Mouse (Mus musculus) limb, embryonic 14.5 days (tissue): Measurements from ENCODE around the gene Arl15. TPM values are rescaled to one million over a fixed set of nuclear protein-coding genes. Genes with fewer than 3 reads are reported as not detected.

Experiments used
- ATAC-seq: fragments of 200-750 bp; cut with Nextera tagmentation; 2 replicates; pipeline ENCODE4 v1.8.0; 2017; ENCODE audit warnings: low read depth, moderate number of reproducible peaks, moderate TSS enrichment; ENCODE audit not compliant: low FRiP score
- DNase-seq: peaks from one replicate; pipeline ENCODE4 v3.0.0-alpha.2; 2015; ENCODE audit warnings: low spot score
- H3K27ac ChIP-seq: fragments of 300-500 bp; sonication (generic); replicated peaks from 2 replicates; pipeline ENCODE4 v1.5.1; 2014; ENCODE audit warnings: low read depth, mild to moderate bottlenecking, low read length, moderate library complexity, mixed read lengths
- H3K27me3 ChIP-seq: fragments of 300-500 bp; sonication (generic); 2 replicates; pipeline ENCODE4 v1.6.1; 2014; ENCODE audit warnings: low read length, mixed read lengths; ENCODE audit not compliant: control insufficient read depth, insufficient read depth
- H3K36me3 ChIP-seq: fragments of 300-500 bp; sonication (generic); 2 replicates; pipeline ENCODE4 v1.6.1; 2014; ENCODE audit warnings: mild to moderate bottlenecking, low read length, moderate library complexity, mixed read lengths; ENCODE audit not compliant: control insufficient read depth, insufficient read depth
- H3K4me1 ChIP-seq: fragments of 300-500 bp; sonication (generic); 2 replicates; pipeline ENCODE4 v1.6.1; 2014; ENCODE audit warnings: antibody characterized with exemption, low read length, mixed read lengths; ENCODE audit not compliant: control insufficient read depth, insufficient read depth
- H3K4me2 ChIP-seq: fragments of 300-500 bp; sonication (generic); replicated peaks from 2 replicates; pipeline ENCODE4 v1.6.1; 2014; ENCODE audit warnings: low read depth, mild to moderate bottlenecking, low read length, moderate library complexity; ENCODE audit not compliant: severe bottlenecking
- H3K4me3 ChIP-seq: fragments of 300-500 bp; sonication (generic); replicated peaks from 2 replicates; pipeline ENCODE4 v1.5.1; 2014; ENCODE audit warnings: low read length
- H3K9ac ChIP-seq: fragments of 300-500 bp; sonication (generic); 2 replicates; pipeline ENCODE4 v1.6.1; 2014; ENCODE audit warnings: mild to moderate bottlenecking, low read depth, low read length, moderate library complexity; ENCODE audit not compliant: severe bottlenecking
- H3K9me3 ChIP-seq: fragments of 300-500 bp; sonication (generic); 2 replicates; pipeline ENCODE4 v1.6.1; 2016; ENCODE audit warnings: low read length; ENCODE audit not compliant: control insufficient read depth
- POLR2A ChIP-seq: fragments of 200-500 bp; IDR thresholded peaks from 2 replicates; pipeline ENCODE4 v1.8.0; 2012; ENCODE audit warnings: inconsistent platforms, mild to moderate bottlenecking, moderate library complexity, borderline replicate concordance; ENCODE audit not compliant: insufficient read depth, insufficient read length; ENCODE audit errors: extremely low read depth
- WGBS: fragments of 180-500 bp; shearing (Covaris S2); extraction: QIAGEN DNeasy Blood & Tissue Kit; methylation state at CpG from one replicate; pipeline ENCODE4 v1.1.7; 2014; 5-methylcytosine and 5-hydroxymethylcytosine counted together
- polyA plus RNA-seq, 2 experiments: library from polyadenylated mRNA; depleted of rRNA in 1 of 2; stranded (reverse) in 1 of 2; unstranded in 1 of 2; fragments of >200 nt; fragmentation: Nextera tagmentation in 1 of 2; extraction: Ambion mirVana in 1 of 2; gene quantifications; 2 replicates each; pipeline versions ENCODE4 v1.2.1 to v1.2.3; 2012 to 2014

The Arl15 gene
- polyA plus RNA-seq, 2 experiments = 10.1 to 10.7 TPM

DNA sequence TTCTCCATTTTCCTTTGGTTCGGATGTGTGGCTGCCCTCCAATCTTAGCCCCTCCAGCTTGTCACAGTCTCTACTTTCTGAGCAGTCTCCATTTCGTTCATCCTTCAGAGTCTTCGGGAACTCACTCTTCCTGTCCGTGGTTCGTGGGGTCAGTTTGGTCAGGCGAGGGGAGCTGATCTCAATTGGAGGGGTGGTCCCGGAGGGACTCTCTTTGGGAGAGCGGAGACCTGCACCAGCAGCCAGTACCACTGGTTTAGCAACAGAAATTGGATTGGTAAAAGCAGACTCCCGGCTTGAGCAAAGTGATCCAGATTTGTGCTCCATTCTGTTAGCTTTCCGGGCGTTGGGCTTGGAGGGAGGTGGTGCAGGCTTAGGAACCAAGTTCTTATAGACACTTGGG is 32.6 kb upstream of the Arl15 start:
- TF ChIP-seq POLR2A = no peak
- no peak for DNase-seq
- no peaks in the 10 kb centered on the region for H3K27me3 ChIP-seq
- H3K4me1 ChIP-seq = no peaks in the 10 kb centered on the region
- no peaks in the 10 kb centered on the region for H3K9me3 ChIP-seq
- H3K4me3 ChIP-seq = no peak overlapping the region
- 91% methylated on average over 11 of the region's 11 CpGs for WGBS
- no peak overlapping the region for H3K4me2 ChIP-seq
- no peak overlapping the region for H3K9ac ChIP-seq
- H3K36me3 ChIP-seq = no peaks in the 10 kb centered on the region
- no peak overlapping the region for H3K27ac ChIP-seq
- ATAC-seq = no peak

- no peak overlapping the region for H3K27ac ChIP-seq
- H3K4me3 ChIP-seq = no peak overlapping the region
- H3K27me3 ChIP-seq = no peaks in the 10 kb centered on the region
- no peak for TF ChIP-seq POLR2A
- H3K9me3 ChIP-seq = no peaks in the 10 kb centered on the region
- H3K4me2 ChIP-seq = no peak overlapping the region
- ATAC-seq = no peak
- H3K36me3 ChIP-seq = no peaks in the 10 kb centered on the region
- no peak overlapping the region for H3K9ac ChIP-seq
- H3K4me1 ChIP-seq = no peaks in the 10 kb centered on the region
- no peak for DNase-seq
- WGBS = 86% methylated on average over 14 of the region's 14 CpGs
These were observed 31.4 kb upstream of the Arl15 start for GRCm38 (mm10) chr13:113762766-113763516.

GRCm38 (mm10) chr13:113765411-113765810 is 28.9 kb upstream of the Arl15 start:
- 22% methylated on average over 3 of the region's 3 CpGs for WGBS
- H3K4me3 ChIP-seq = no peak overlapping the region
- no peak for TF ChIP-seq POLR2A

DNA sequence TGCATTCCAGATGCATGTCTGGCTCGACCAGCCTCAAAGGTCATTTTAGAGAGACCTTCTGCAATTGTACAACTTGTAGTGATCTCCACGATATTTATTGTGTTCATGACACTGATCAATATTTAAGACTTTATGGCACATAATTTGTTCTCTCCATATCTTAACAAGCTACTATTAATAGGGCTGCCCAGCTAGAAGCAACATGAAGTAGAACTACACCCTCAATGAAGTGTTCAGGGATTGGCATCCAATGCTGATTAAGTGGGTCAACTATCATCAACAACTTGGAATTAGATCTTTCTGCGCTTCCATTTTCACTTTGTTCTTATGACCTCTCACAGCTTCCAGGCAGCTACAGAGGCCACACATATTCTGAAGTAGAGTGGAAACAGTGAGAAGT is 24.5 kb upstream of the Arl15 start:
- DNase-seq (no peak), ATAC-seq (no peak)
- Histone ChIP-seq H3K4me1 (no peaks in the 10 kb centered on the region), H3K9me3 (no peaks in the 10 kb centered on the region), H3K4me3 (no peak overlapping the region), H3K4me2 (no peak overlapping the region), H3K36me3 (no peaks in the 10 kb centered on the region), H3K27ac (no peak overlapping the region), H3K9ac (no peak overlapping the region), H3K27me3 (no peaks in the 10 kb centered on the region)
- 86% methylated on average over 3 of the region's 3 CpGs for WGBS
- no peak for TF ChIP-seq POLR2A

More at GRCm38 (mm10) chr13:113765411-113765810, 28.9 kb upstream of the Arl15 start:
- no peak for DNase-seq
- H3K9me3 ChIP-seq = no peaks in the 10 kb centered on the region
- no peak for ATAC-seq
- H3K9ac ChIP-seq = no peak overlapping the region
- H3K36me3 ChIP-seq = no peaks in the 10 kb centered on the region
- H3K4me1 ChIP-seq = no peaks in the 10 kb centered on the region
- H3K27ac ChIP-seq = no peak overlapping the region
- H3K4me2 ChIP-seq = no peak overlapping the region
- H3K27me3 ChIP-seq = no peaks in the 10 kb centered on the region

- no peak for TF ChIP-seq POLR2A
- Histone ChIP-seq H3K27me3 (no peaks in the 10 kb centered on the region), H3K9ac (no peak overlapping the region), H3K36me3 (no peaks in the 10 kb centered on the region), H3K27ac (no peak overlapping the region), H3K4me2 (no peak overlapping the region), H3K4me3 (no peak overlapping the region), H3K4me1 (peaks cover 3% of the 10 kb centered on the region; the same call in 1 of the 2 replicates), H3K9me3 (no peaks in the 10 kb centered on the region)
- ATAC-seq (no peak), DNase-seq (no peak)
- WGBS = 88% methylated on average over 5 of the region's 5 CpGs
These were observed 24.0 kb upstream of the Arl15 start for GRCm38 (mm10) chr13:113770340-113770739.

DNA sequence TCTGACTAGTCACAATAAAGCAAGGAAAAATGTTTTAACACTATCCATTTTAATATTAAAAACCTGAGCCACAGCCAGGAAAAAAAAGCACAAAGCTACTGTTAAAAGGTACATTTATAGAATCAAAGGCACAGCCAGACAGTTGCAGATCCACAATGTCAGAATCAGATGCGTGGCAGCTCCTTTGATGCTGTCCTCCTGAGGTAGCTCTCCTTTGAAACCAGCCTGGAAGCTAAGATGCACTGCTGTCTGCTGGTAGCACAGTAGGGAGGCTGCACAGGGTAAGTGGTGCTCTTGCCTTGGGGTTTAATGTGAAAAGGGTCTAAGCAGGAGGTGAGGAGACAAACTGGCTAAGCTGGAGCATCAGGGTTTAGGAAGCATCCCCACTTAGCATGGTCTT is 23.0 kb upstream of the Arl15 start:
- TF ChIP-seq POLR2A = no peak
- H3K9me3 ChIP-seq = no peaks in the 10 kb centered on the region

More for the DNA sequence above, 23.0 kb upstream of the Arl15 start:
- H3K36me3 ChIP-seq = no peaks in the 10 kb centered on the region
- 27% methylated on average over 1 of the region's 1 CpGs for WGBS
- no peak overlapping the region for H3K4me3 ChIP-seq
- no peak overlapping the region for H3K4me2 ChIP-seq
- ATAC-seq = no peak
- DNase-seq = no peak
- H3K27ac ChIP-seq = no peak overlapping the region
- H3K4me1 ChIP-seq = peaks cover 13% of the 10 kb centered on the region
- H3K27me3 ChIP-seq = no peaks in the 10 kb centered on the region
- no peak overlapping the region for H3K9ac ChIP-seq
